Mouse (Mus musculus): Measurements from ENCODE around the gene C1s1. TPM values are rescaled to one million over a fixed set of nuclear protein-coding genes. Genes with fewer than 3 reads are reported as not detected.
"Not testable (repeated sequence)": the region's sequence is repeated elsewhere in the genome, so short reads cannot be mapped to it uniquely, and the experiment has no call there.

The C1s1 gene
- total and polyA plus RNA-seq, 2 experiments from 2014 or later = 0.89 to 1.2 TPM

DNA sequence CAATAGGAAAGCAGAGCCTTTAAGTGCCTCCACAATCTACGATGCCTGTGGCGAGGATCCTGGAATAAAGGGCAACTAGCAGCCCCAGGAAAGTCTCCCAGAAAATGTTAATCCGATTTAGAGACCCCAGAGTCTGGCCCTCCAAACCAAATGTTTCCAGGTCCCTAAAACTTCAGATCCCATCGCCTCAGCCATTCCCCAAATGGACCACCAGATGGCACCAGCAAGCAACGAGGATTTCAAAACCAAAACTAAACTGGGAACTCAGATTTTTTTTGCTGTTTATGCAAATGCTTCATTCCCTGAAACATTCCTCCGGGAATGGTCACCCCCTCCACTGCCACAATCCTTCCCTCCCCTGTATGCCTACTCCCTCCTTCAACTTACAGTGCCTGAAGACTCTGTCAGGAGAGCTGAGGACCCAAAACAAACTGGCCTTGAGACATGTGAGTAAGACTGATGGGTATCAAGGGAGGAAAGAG is 29.8 kb downstream of the C1s1 start, which contains the start of gene C1ra:
C1ra (plus strand) TSS at position 51 of the 482 bp plus-strand sequence.
- peak; percentile 80 for TF ChIP-seq CTCF (IDR thresholded peaks at IDR 0.05; ENCODE audit: low read depth)
- Histone ChIP-seq H3K9ac (replicated peaks; ENCODE audit: low read length) (no peak within 1 kb of the TSS), H3K27me3 (ENCODE audit: insufficient read depth, low read length) (no peaks in the 10 kb centered on the region), H3K36me3 (ENCODE audit: insufficient read depth, low read length) (no peaks in the 10 kb centered on the region), H3K27ac (no peak within 1 kb of the TSS), H3K4me2 (ENCODE audit: low read depth, low read length) (peak within 1 kb of the TSS; percentile 48; the same call in 1 of the 2 replicates), H3K9me3 (ENCODE audit: low read length) (no peaks in the 10 kb centered on the region), H3K4me1 (ENCODE audit: insufficient read depth, low read length) (no peaks in the 10 kb centered on the region), H3K4me3 (ENCODE audit: low read length) (no peak within 1 kb of the TSS)
- WGBS = 12% methylated on average over 6 of the region's 6 CpGs
- peak; percentile 73 for DNase-seq (ENCODE audit: low spot score)
- ATAC-seq = no peak

- DNase-seq (ENCODE audit: low spot score) = no peak
- TF ChIP-seq CTCF (IDR thresholded peaks at IDR 0.05; ENCODE audit: low read depth) = no peak
- Histone ChIP-seq H3K9me3 (ENCODE audit: low read length) (no peaks in the 10 kb centered on the region), H3K36me3 (ENCODE audit: insufficient read depth, low read length) (no peaks in the 10 kb centered on the region), H3K27me3 (ENCODE audit: insufficient read depth, low read length) (no peaks in the 10 kb centered on the region), H3K4me2 (ENCODE audit: low read depth, low read length) (no peak overlapping the region), H3K4me1 (ENCODE audit: insufficient read depth, low read length) (no peaks in the 10 kb centered on the region), H3K9ac (replicated peaks; ENCODE audit: low read length) (no peak overlapping the region), H3K27ac (no peak overlapping the region), H3K4me3 (ENCODE audit: low read length) (no peak overlapping the region)
- 64% methylated on average over 6 of the region's 6 CpGs for WGBS
- no peak for ATAC-seq
These were observed 30.2 kb downstream of the C1s1 start for GRCm38 (mm10) chr6:124511936-124512335.

DNA sequence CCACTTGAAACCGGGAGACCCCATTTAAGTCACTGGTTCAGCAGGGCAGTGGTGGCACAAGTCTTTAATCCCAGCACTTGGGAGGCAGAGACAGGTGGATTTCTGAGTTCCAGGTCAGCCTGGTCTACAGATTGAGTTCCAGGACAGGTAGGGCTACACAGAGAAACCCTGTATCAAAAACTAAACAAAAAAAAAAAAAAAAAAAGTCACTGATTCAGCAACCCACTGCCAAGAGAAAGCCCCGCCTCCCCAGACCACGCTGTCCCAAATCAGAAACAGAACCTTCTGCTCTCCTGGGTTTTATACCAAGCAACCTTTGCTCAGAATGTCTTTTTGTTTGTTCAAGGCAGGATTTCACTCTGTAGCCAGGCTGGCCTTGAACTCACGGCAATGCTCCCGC is 33.0 kb downstream of the C1s1 start:
- not testable (repeated sequence) for H3K36me3 ChIP-seq (ENCODE audit: insufficient read depth, low read length); H3K4me2 ChIP-seq (ENCODE audit: low read depth, low read length); H3K27me3 ChIP-seq (ENCODE audit: insufficient read depth, low read length); ATAC-seq; H3K9me3 ChIP-seq (ENCODE audit: low read length); DNase-seq (ENCODE audit: low spot score); H3K4me3 ChIP-seq (ENCODE audit: low read length); H3K27ac ChIP-seq; H3K9ac ChIP-seq (replicated peaks; ENCODE audit: low read length); H3K4me1 ChIP-seq (ENCODE audit: insufficient read depth, low read length)
- 93% methylated on average over 5 of the region's 5 CpGs for WGBS

DNA sequence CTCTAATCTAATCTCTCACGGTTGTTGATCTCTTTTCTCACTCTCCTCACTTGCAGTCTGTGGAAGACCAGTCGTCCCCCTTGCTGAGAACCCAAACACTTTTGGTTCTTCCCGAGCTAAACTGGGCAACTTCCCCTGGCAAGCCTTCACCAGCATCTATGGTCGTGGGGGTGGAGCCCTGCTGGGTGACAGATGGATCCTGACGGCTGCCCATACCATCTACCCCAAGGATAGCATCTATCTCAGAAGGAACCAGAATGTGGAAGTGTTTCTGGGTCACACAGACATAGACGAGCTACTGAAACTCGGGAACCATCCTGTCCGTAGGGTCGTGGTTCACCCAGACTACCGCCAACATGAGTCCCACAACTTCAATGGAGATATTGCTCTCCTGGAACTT is 33.9 kb downstream of the C1s1 start:
- no peaks in the 10 kb centered on the region for H3K27me3 ChIP-seq (ENCODE audit: insufficient read depth, low read length)
- no peaks in the 10 kb centered on the region for H3K9me3 ChIP-seq (ENCODE audit: low read length)
- no peak for ATAC-seq
- TF ChIP-seq CTCF (IDR thresholded peaks at IDR 0.05; ENCODE audit: low read depth) = no peak
- H3K4me3 ChIP-seq (ENCODE audit: low read length) = no peak overlapping the region
- H3K36me3 ChIP-seq (ENCODE audit: insufficient read depth, low read length) = no peaks in the 10 kb centered on the region
- no peak overlapping the region for H3K4me2 ChIP-seq (ENCODE audit: low read depth, low read length)
- no peak overlapping the region for H3K9ac ChIP-seq (replicated peaks; ENCODE audit: low read length)
- H3K4me1 ChIP-seq (ENCODE audit: insufficient read depth, low read length) = no peaks in the 10 kb centered on the region
- no peak for DNase-seq (ENCODE audit: low spot score)
- 71% methylated on average over 10 of the region's 10 CpGs for WGBS
- no peak overlapping the region for H3K27ac ChIP-seq

DNA sequence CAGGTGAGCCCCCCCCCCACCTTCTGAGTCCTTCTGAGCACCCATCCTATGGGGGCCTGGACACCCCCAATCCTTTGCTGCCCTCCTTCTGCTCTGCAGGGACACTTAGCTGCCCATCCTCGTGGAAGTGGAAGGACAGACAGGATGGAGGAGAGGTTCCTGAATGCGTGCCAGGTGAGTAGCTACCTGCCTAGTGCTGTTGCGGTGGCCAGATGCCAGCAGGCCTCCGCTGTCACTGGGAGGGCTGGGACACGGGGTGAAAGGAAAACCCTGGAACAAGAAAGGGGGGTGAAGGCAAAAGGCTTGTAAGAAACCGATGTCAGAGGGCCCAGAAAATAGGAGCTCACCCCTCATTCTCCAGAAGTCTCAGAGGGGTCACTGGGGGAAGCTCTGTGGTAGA is 35.2 kb downstream of the C1s1 start:
- no peak for TF ChIP-seq CTCF (IDR thresholded peaks at IDR 0.05; ENCODE audit: low read depth)
- Histone ChIP-seq H3K27ac (no peak overlapping the region), H3K4me1 (ENCODE audit: insufficient read depth, low read length) (no peaks in the 10 kb centered on the region), H3K4me3 (ENCODE audit: low read length) (no peak overlapping the region), H3K36me3 (ENCODE audit: insufficient read depth, low read length) (no peaks in the 10 kb centered on the region), H3K27me3 (ENCODE audit: insufficient read depth, low read length) (no peaks in the 10 kb centered on the region), H3K4me2 (ENCODE audit: low read depth, low read length) (no peak overlapping the region), H3K9ac (replicated peaks; ENCODE audit: low read length) (no peak overlapping the region), H3K9me3 (ENCODE audit: low read length) (no peaks in the 10 kb centered on the region)
- 76% methylated on average over 6 of the region's 6 CpGs for WGBS
- ATAC-seq (no peak), DNase-seq (ENCODE audit: low spot score) (no peak)

DNA sequence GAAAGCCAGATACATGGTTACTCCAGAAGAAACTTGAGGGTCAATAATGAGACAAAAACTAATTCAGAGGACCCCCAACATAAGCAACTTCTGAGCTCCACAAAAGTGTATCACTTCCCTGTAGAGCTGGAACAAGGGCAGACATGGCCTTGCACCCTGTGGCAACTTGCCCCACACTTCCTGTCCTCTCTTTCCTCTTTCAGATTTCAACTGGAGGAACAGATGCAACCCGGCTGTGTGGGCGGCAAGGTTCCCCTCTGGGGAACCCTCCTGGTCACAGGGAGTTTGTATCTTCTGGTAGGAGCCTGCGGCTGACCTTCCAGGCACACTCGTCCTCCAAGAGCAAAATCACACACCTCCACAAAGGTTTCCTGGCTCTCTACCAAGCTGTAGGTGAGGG is 37.1 kb downstream of the C1s1 start:
- no peak for TF ChIP-seq CTCF (IDR thresholded peaks at IDR 0.05; ENCODE audit: low read depth)
- H3K9me3 ChIP-seq (ENCODE audit: low read length) = no peaks in the 10 kb centered on the region
- H3K4me2 ChIP-seq (ENCODE audit: low read depth, low read length) = no peak overlapping the region
- no peak overlapping the region for H3K4me3 ChIP-seq (ENCODE audit: low read length)
- 82% methylated on average over 4 of the region's 4 CpGs for WGBS
- no peak overlapping the region for H3K9ac ChIP-seq (replicated peaks; ENCODE audit: low read length)
- H3K36me3 ChIP-seq (ENCODE audit: insufficient read depth, low read length) = no peaks in the 10 kb centered on the region
- no peak for DNase-seq (ENCODE audit: low spot score)
- H3K27me3 ChIP-seq (ENCODE audit: insufficient read depth, low read length) = no peaks in the 10 kb centered on the region
- H3K4me1 ChIP-seq (ENCODE audit: insufficient read depth, low read length) = no peaks in the 10 kb centered on the region
- no peak overlapping the region for H3K27ac ChIP-seq
- no peak for ATAC-seq

- Histone ChIP-seq H3K27me3 (ENCODE audit: insufficient read depth, low read length) (no peaks in the 10 kb centered on the region), H3K4me3 (ENCODE audit: low read length) (no peak overlapping the region), H3K4me2 (ENCODE audit: low read depth, low read length) (no peak overlapping the region), H3K27ac (no peak overlapping the region), H3K9ac (replicated peaks; ENCODE audit: low read length) (no peak overlapping the region), H3K36me3 (ENCODE audit: insufficient read depth, low read length) (no peaks in the 10 kb centered on the region), H3K9me3 (ENCODE audit: low read length) (no peaks in the 10 kb centered on the region), H3K4me1 (ENCODE audit: insufficient read depth, low read length) (no peaks in the 10 kb centered on the region)
- no peak for TF ChIP-seq CTCF (IDR thresholded peaks at IDR 0.05; ENCODE audit: low read depth)
- DNase-seq (ENCODE audit: low spot score) = no peak
- 91% methylated on average over 5 of the region's 5 CpGs for WGBS
- ATAC-seq = no peak
These were observed 40.1 kb downstream of the C1s1 start for GRCm38 (mm10) chr6:124502021-124502420.

Measured in hindbrain, postnatal 0 days (tissue).